Mouse (Mus musculus) intestine, embryonic 16.5 days (tissue): ENCODE data around the gene Pigl. TPM values are rescaled to one million over a fixed set of nuclear protein-coding genes. Genes with fewer than 3 reads are reported as not detected.

Experiments used
- ATAC-seq: fragments of 200-750 bp; cut with Nextera tagmentation; 2 replicates; pipeline ENCODE4 v1.8.0; 2017; ENCODE audit warnings: moderate TSS enrichment, moderate library complexity
- H3K27ac ChIP-seq: fragments of 300-500 bp; sonication (generic); 2 replicates; pipeline ENCODE4 v1.5.1; 2014; ENCODE audit warnings: mild to moderate bottlenecking, low read length
- H3K27me3 ChIP-seq: fragments of 300-500 bp; sonication (generic); replicated peaks from 2 replicates; pipeline ENCODE4 v1.6.1; 2014; ENCODE audit warnings: low read length, control low read depth, mixed read lengths; ENCODE audit not compliant: control insufficient read depth, insufficient read depth
- H3K36me3 ChIP-seq: fragments of 300-500 bp; sonication (generic); 2 replicates; pipeline ENCODE4 v1.6.1; 2014; ENCODE audit warnings: low read length, control low read depth; ENCODE audit not compliant: control insufficient read depth, insufficient read depth
- H3K4me1 ChIP-seq: fragments of 300-500 bp; sonication (generic); 2 replicates; pipeline ENCODE4 v1.6.1; 2014; ENCODE audit warnings: low read length, control low read depth, mixed read lengths; ENCODE audit not compliant: control insufficient read depth, insufficient read depth
- H3K4me2 ChIP-seq: fragments of 300-500 bp; sonication (generic); 2 replicates; pipeline ENCODE4 v1.6.1; 2014; ENCODE audit warnings: low read depth, low read length, control low read depth
- H3K4me3 ChIP-seq: fragments of 300-500 bp; sonication (generic); 2 replicates; pipeline ENCODE4 v1.5.1; 2014; ENCODE audit warnings: mild to moderate bottlenecking, low read length
- H3K9ac ChIP-seq: fragments of 300-500 bp; sonication (generic); 2 replicates; pipeline ENCODE4 v1.6.1; 2014; ENCODE audit warnings: low read depth, low read length
- H3K9me3 ChIP-seq: fragments of 300-500 bp; sonication (generic); 2 replicates; pipeline ENCODE4 v1.6.1; 2016; ENCODE audit warnings: low read length, control low read depth; ENCODE audit not compliant: control insufficient read depth
- WGBS: fragments of 180-500 bp; shearing (Covaris S2); extraction: QIAGEN DNeasy Blood & Tissue Kit; methylation state at CpG from one replicate; pipeline ENCODE4 v1.1.7; 2014; 5-methylcytosine and 5-hydroxymethylcytosine counted together
- polyA plus RNA-seq: library from polyadenylated mRNA; unstranded; fragments of >200 nt; fragmentation: Nextera tagmentation; extraction: Ambion mirVana; gene quantifications from 2 replicates; pipeline ENCODE4 v1.2.1, GENCODE M21; 2015

Pigl gene
- polyA plus RNA-seq, 1 experiment from 2014 or later = 11.8 TPM

GRCm38 (mm10) chr11:62537089-62537488, 78.8 kb downstream of the Pigl start:
- H3K36me3 ChIP-seq = no peaks in the 10 kb centered on the region
- H3K9ac ChIP-seq = no peak overlapping the region
- no peak overlapping the region for H3K27ac ChIP-seq
- H3K9me3 ChIP-seq = no peaks in the 10 kb centered on the region
- no peaks in the 10 kb centered on the region for H3K27me3 ChIP-seq
- WGBS = 88% methylated on average over 8 of the region's 8 CpGs
- H3K4me1 ChIP-seq = peaks cover 10% of the 10 kb centered on the region; the same call in 1 of the 2 replicates
- no peak overlapping the region for H3K4me2 ChIP-seq
- ATAC-seq = no peak
- no peak overlapping the region for H3K4me3 ChIP-seq

GRCm38 (mm10) chr11:62537590-62537989, 79.3 kb downstream of the Pigl start:
- WGBS = 41% methylated on average over 7 of the region's 7 CpGs
- H3K9me3 ChIP-seq = no peaks in the 10 kb centered on the region
- ATAC-seq = no peak

GRCm38 (mm10) chr11:62538321-62539088, 80.2 kb downstream of the Pigl start:
- Histone ChIP-seq H3K4me3 (peak overlapping the region; percentile 85), H3K4me2 (peak overlapping the region; percentile 91), H3K9ac (peak overlapping the region; percentile 89), H3K4me1 (peaks cover 10% of the 10 kb centered on the region; the same call in 1 of the 2 replicates), H3K27me3 (no peaks in the 10 kb centered on the region), H3K27ac (peak overlapping the region; percentile 76), H3K36me3 (no peaks in the 10 kb centered on the region), H3K9me3 (no peaks in the 10 kb centered on the region)
- WGBS = under 1% methylated on average over 69 of the region's 73 CpGs
- ATAC-seq = peak; percentile 86

More at GRCm38 (mm10) chr11:62537590-62537989, 79.3 kb downstream of the Pigl start:
- H3K4me3 ChIP-seq = peak overlapping the region; percentile 5; the same call in 1 of the 2 replicates
- H3K27me3 ChIP-seq = no peaks in the 10 kb centered on the region
- peak overlapping the region; percentile 28; the same call in 1 of the 2 replicates for H3K4me2 ChIP-seq
- H3K27ac ChIP-seq = no peak overlapping the region
- H3K36me3 ChIP-seq = no peaks in the 10 kb centered on the region
- H3K9ac ChIP-seq = no peak overlapping the region
- H3K4me1 ChIP-seq = peaks cover 10% of the 10 kb centered on the region; the same call in 1 of the 2 replicates

GRCm38 (mm10) chr11:62539089-62539890, 81.0 kb downstream of the Pigl start, which contains the start of gene Cenpv:
Gene Cenpv, minus strand, starts transcription at chr11:62539261.
- no peaks in the 10 kb centered on the region for H3K9me3 ChIP-seq
- H3K9ac ChIP-seq = peak within 1 kb of the TSS; percentile 89
- H3K4me2 ChIP-seq = peak within 1 kb of the TSS; percentile 91
- H3K36me3 ChIP-seq = no peaks in the 10 kb centered on the region
- peak within 1 kb of the TSS; percentile 85 for H3K4me3 ChIP-seq
- WGBS = 5% methylated on average over 57 of the region's 57 CpGs
- H3K27me3 ChIP-seq = no peaks in the 10 kb centered on the region
- H3K27ac ChIP-seq = peak within 1 kb of the TSS; percentile 76
- peaks cover 10% of the 10 kb centered on the region; the same call in 1 of the 2 replicates for H3K4me1 ChIP-seq
- ATAC-seq = peak; percentile 87

GRCm38 (mm10) chr11:62540167-62540566, 81.9 kb downstream of the Pigl start:
- Histone ChIP-seq H3K9ac (no peak overlapping the region), H3K4me1 (peaks cover 10% of the 10 kb centered on the region; the same call in 1 of the 2 replicates), H3K9me3 (no peaks in the 10 kb centered on the region), H3K36me3 (no peaks in the 10 kb centered on the region), H3K27me3 (no peaks in the 10 kb centered on the region), H3K4me2 (no peak overlapping the region), H3K27ac (no peak overlapping the region), H3K4me3 (no peak overlapping the region)
- WGBS = 85% methylated on average over 7 of the region's 7 CpGs
- ATAC-seq = no peak

GRCm38 (mm10) chr11:62540969-62541368, 82.7 kb downstream of the Pigl start:
- H3K4me2 ChIP-seq = no peak overlapping the region
- H3K27ac ChIP-seq = no peak overlapping the region
- H3K36me3 ChIP-seq = no peaks in the 10 kb centered on the region
- peaks cover 10% of the 10 kb centered on the region; the same call in 1 of the 2 replicates for H3K4me1 ChIP-seq
- no peaks in the 10 kb centered on the region for H3K27me3 ChIP-seq
- H3K9ac ChIP-seq = no peak overlapping the region
- 65% methylated on average over 2 of the region's 2 CpGs for WGBS
- H3K9me3 ChIP-seq = no peaks in the 10 kb centered on the region
- H3K4me3 ChIP-seq = no peak overlapping the region
- ATAC-seq = no peak

- Histone ChIP-seq H3K36me3 (no peaks in the 10 kb centered on the region), H3K27me3 (no peaks in the 10 kb centered on the region), H3K9ac (no peak overlapping the region), H3K27ac (no peak overlapping the region), H3K9me3 (no peaks in the 10 kb centered on the region), H3K4me3 (no peak overlapping the region), H3K4me2 (no peak overlapping the region), H3K4me1 (peaks cover 10% of the 10 kb centered on the region; the same call in 1 of the 2 replicates)
- no peak for ATAC-seq
- 80% methylated on average over 8 of the region's 8 CpGs for WGBS
These were observed 83.3 kb downstream of the Pigl start for GRCm38 (mm10) chr11:62541581-62541980.

GRCm38 (mm10) chr11:62543991-62544390, 85.7 kb downstream of the Pigl start:
- WGBS = 89% methylated on average over 3 of the region's 3 CpGs
- Histone ChIP-seq H3K4me2 (no peak overlapping the region), H3K9ac (no peak overlapping the region), H3K4me1 (peaks cover 6% of the 10 kb centered on the region; the same call in 1 of the 2 replicates), H3K36me3 (no peaks in the 10 kb centered on the region), H3K27ac (no peak overlapping the region), H3K4me3 (no peak overlapping the region), H3K9me3 (no peaks in the 10 kb centered on the region), H3K27me3 (no peaks in the 10 kb centered on the region)
- no peak for ATAC-seq

GRCm38 (mm10) chr11:62549782-62550181, 91.5 kb downstream of the Pigl start:
- WGBS = 7% methylated on average over 5 of the region's 5 CpGs
- H3K4me2 ChIP-seq = peak overlapping the region; percentile 76
- H3K27ac ChIP-seq = peak overlapping the region; percentile 97
- no peaks in the 10 kb centered on the region for H3K9me3 ChIP-seq
- peaks cover 12% of the 10 kb centered on the region for H3K4me1 ChIP-seq
- H3K9ac ChIP-seq = peak overlapping the region; percentile 92
- no peaks in the 10 kb centered on the region for H3K27me3 ChIP-seq
- ATAC-seq = peak; percentile 48; the same call in 1 of the 2 replicates
- peak overlapping the region; percentile 66 for H3K4me3 ChIP-seq
- no peaks in the 10 kb centered on the region for H3K36me3 ChIP-seq
